Mouse (Mus musculus) embryo, embryonic 10.5 days (tissue): ENCODE data around the gene Frem1.

Source experiments
- DNase-seq: peaks from one replicate; pipeline ENCODE4 v3.0.0-alpha.2; 2015; ENCODE audit warnings: low spot score

The Frem1 gene

GRCm38 (mm10) chr4:82930079-82930478 is 122.1 kb downstream of the Frem1 start:
- DNase-seq: no peak

DNA sequence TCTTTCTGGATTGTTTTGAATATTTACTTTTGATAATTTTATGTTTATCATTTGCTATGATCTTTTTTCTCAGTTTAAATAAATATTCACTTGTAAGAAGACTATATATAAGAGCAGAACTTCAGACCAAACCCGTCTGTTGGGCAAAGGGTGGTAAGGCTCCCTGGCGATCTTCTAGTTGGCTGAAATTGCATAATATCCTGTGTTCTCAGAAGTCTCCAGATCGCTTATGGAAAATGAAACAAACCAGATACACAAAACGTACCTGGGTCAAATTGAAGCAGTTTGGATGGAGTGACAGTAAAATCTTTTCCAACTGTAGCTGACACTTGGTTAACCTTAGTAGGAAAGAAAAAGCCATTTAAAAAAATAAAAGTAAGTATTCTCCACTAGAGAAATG is 130.2 kb downstream of the Frem1 start:
- no peak for DNase-seq

- DNase-seq: no peak
These were observed 133.5 kb downstream of the Frem1 start for GRCm38 (mm10) chr4:82918625-82919024.

GRCm38 (mm10) chr4:82916678-82917050 is 135.5 kb downstream of the Frem1 start:
- peak; percentile 13 for DNase-seq

DNA sequence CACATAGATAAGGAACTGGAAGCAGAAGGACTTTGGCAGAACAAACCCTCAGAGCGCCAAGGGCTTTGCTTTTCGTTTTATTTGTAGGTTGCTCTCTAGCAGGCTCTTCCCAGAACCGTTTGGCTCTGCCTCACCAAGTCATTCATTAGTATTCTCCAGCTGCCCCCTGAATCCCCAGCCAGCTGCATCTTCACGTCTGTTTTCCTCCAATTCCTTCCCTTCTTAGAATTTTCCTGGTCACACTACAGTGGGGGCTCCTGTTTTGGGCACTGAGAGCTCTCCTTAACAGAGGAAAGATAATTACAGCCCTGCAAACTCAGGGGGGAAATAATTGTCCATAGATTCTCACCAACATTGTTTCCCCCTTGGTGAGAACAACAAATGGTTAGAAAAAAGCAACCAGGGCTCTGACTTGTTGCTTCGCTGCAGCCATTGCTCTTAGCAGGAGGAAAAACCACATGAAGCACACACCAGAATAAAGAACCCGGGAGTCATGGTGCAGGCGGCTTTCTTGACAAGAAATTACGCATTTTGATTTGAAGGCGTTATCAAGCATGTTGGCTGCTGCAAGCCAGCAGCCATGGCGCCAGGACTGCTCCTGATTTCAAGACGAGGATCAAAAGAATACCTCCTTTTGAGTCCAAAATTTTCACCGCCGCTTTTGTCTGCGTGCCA is 136.0 kb downstream of the Frem1 start:
- peak; percentile 35 for DNase-seq

GRCm38 (mm10) chr4:82915576-82915975 is 136.6 kb downstream of the Frem1 start:
- no peak for DNase-seq

DNA sequence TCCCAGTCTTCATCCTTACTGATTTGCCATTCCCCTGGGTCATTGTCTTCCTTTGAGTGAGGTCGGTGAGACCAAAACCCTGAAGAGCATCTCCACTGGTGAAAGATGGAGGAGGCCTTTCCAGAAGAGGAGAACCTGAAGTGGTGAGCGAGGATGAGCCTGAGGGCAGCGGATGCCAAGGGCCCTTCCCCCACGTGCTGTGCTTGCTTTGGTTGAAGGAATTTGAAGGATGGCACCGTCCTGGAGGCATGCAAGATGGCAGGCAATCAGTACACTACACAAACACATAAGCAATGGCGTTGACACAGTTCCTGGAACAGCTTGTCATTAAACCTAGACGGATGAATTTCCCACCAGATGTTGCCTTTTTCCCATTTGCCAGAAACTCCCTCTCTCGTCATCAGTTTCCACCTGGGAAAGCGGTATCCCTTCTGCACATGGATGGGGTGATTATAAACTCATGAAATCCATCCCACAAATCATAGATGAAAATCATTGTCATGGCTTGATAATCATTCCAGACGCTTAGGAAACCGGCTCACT is 137.5 kb downstream of the Frem1 start:
- DNase-seq: no peak

GRCm38 (mm10) chr4:82895227-82895626 is 156.9 kb downstream of the Frem1 start:
- no peak for DNase-seq

- no peak for DNase-seq
These were observed 159.9 kb downstream of the Frem1 start for GRCm38 (mm10) chr4:82892247-82892646.

GRCm38 (mm10) chr4:82891566-82891965 is 160.6 kb downstream of the Frem1 start:
- DNase-seq: no peak

- peak; percentile 59 for DNase-seq
These were observed 161.1 kb downstream of the Frem1 start for GRCm38 (mm10) chr4:82891049-82891448.

DNA sequence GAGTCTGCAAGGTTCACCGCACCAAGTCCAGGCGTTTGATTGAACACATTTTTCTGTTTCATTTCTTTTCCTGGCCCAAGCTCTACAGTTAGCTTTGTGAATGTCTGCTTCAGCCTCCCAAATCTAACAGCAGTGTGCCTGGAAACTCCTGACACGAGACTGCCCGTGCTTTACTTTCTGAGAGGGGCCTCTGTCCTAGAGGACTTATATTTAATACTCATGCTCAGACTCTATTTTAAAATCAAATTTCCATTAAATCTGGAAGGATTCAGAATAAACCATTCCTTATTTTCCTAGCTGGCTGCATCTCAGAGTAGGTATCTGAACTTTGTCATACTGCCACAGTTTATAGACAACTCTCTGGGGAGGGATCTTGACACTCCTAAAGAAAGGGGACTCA is 161.6 kb downstream of the Frem1 start:
- no peak for DNase-seq

- no peak for DNase-seq
These were observed 166.0 kb downstream of the Frem1 start for GRCm38 (mm10) chr4:82886148-82886547.

GRCm38 (mm10) chr4:82885535-82885913 is 166.6 kb downstream of the Frem1 start:
- no peak for DNase-seq

DNA sequence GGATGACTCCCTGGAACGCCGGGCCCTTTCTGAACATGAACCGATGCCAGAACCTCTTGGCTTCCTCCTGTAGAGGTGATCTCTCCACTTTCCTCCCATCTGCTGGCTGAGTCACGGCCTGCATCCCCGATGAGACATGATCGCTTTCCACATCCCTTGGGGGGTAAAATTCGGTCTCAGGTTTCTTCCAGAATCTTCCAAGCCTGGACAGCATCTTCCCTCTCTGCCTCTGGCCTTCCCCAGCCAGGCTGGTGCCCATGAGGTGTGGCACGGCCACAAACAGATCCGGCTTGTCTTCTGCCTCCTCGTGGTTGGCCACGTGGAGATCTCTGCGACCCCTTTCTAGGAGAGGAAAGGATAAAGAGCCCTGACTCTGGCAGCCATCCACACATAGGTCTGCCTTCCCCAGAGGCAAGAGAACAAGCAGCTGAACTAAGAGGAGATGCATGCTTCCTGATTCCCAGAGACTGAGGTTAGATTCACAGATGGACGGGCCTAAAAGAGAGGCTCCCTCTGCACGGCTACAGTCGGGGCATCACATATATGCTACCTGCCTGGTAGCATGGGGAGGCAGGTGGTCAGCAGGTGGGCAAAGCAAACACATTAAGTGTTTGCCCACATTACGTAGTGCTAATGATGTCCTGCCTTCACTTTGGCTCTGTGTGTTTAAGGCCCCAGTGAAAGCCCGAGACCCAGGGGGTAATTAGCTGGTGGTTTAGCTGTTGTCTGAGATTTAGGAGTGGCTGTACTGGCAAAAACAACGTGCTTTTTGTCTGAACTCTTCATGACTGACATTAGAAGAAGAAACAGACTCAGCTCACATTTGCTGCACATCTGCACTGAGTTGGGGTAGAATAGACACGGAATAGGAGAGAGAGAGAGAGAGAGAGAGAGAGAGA is 167.3 kb downstream of the Frem1 start, which contains the start of gene Cer1:
Gene Cer1 (minus strand): TSS at position 513 of the 899 bp plus-strand sequence.
- no peak for DNase-seq

GRCm38 (mm10) chr4:82882500-82882899 is 169.6 kb downstream of the Frem1 start:
- DNase-seq: no peak

- no peak for DNase-seq
These were observed 170.8 kb downstream of the Frem1 start for GRCm38 (mm10) chr4:82881366-82881765.

GRCm38 (mm10) chr4:82880243-82880642 is 171.9 kb downstream of the Frem1 start:
- no peak for DNase-seq

DNA sequence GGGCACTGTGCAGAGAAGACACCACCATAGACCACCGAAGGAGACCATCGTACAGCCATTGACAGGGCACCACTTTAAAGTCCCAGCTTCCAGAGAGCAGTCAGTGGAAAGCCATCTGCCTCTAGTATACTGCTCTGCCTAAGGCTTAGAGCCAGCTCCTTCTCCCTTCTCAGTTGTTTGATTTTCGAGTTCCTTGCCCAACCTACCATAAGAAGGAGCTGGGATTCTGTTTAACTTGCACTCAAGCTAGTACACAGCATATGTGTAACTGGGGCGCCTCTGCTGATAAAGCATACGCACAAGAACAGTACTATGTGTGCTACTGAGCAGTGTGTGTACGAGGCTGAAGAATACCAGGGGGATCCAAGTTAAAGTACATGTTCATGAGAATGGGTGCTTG is 173.0 kb downstream of the Frem1 start:
- no peak for DNase-seq

- no peak for DNase-seq
These were observed 175.5 kb downstream of the Frem1 start for GRCm38 (mm10) chr4:82876656-82877055.

DNA sequence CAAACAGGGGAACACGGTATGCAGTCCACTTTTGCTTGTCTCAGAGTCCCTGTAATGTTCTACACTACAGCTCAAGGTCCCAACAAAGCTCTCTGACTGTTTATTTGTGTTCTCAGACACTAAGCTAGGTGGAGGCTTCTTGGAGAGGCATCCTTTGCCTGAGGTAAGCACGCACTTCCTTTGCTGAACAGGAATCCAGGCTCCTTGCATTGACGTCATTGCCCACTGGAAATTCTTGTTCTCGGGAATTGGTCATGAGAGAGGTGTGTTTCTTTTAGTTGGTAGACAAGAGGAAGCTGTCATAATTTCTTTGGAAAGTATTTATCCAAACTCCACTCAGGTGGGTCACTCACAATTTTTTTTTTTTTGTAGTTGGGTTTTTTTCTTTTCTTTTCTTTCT is 176.6 kb downstream of the Frem1 start:
- no peak for DNase-seq

DNA sequence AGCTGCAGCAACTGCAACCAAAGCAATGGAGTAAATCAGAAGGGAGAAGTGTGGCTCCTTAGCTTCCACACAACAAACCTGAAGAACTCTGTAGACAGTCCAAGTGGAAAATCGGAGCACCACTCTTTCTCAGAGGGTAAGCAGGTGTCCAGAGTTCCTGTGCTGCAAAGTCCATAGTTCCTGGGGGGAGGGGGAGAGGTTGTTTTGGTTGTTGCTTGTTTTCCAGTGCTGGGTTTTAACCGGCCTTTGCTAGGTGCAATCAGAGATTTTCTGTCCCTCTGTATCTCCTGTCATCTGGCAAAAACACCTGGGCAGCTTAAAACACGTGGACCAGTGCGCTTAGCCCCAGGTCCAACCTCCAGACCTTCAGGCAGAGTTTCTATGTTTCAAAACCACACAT is 177.3 kb downstream of the Frem1 start:
- DNase-seq: no peak

GRCm38 (mm10) chr4:82872548-82872947 is 179.6 kb downstream of the Frem1 start:
- DNase-seq: no peak
